Mouse (Mus musculus): Measurements from ENCODE around the gene Fam222b. TPM values are rescaled to one million over a fixed set of nuclear protein-coding genes. Genes with fewer than 3 reads are reported as not detected.

Gene Fam222b
- polyA plus RNA-seq, 1 experiment: 15.7 TPM

Other genes starting within 250 kb of the Fam222b start
- 7.4 and 9.6 TPM in 2 replicates for gene Pipox, start 200.6 kb upstream of the Fam222b start, polyA plus RNA-seq (2012; rRNA removed)
- 1.2 and 1.3 TPM in 2 replicates for gene Sez6, start 163.9 kb upstream of the Fam222b start, polyA plus RNA-seq (2012; rRNA removed)
- 33.5 and 45.5 TPM in 2 replicates for gene Phf12, start 111.9 kb upstream of the Fam222b start, polyA plus RNA-seq (2012; rRNA removed)
- gene Dhrs13, start 62.4 kb upstream of the Fam222b start, polyA plus RNA-seq (2012; rRNA removed): 3.3 TPM in 2 replicates
- gene Flot2, start 56.7 kb upstream of the Fam222b start, polyA plus RNA-seq (2012; rRNA removed): 97.0 and 123 TPM in 2 replicates
- 26.2 and 33.1 TPM in 2 replicates for gene Eral1, start 14.3 kb upstream of the Fam222b start, polyA plus RNA-seq (2012; rRNA removed)
- 34.7 and 38.2 TPM in 2 replicates for gene Traf4, start 70.9 kb downstream of the Fam222b start, polyA plus RNA-seq (2012; rRNA removed)
- gene Nek8, start 82.0 kb downstream of the Fam222b start, polyA plus RNA-seq (2012; rRNA removed): 17.3 and 19.3 TPM in 2 replicates
- gene Tlcd1, start 82.1 kb downstream of the Fam222b start, polyA plus RNA-seq (2012; rRNA removed): 128 and 143 TPM in 2 replicates
- gene Rpl23a, start 88.9 kb downstream of the Fam222b start, polyA plus RNA-seq (2012; rRNA removed): 284 and 314 TPM in 2 replicates
- 78.6 and 114 TPM in 2 replicates for gene Rab34, start 93.8 kb downstream of the Fam222b start, polyA plus RNA-seq (2012; rRNA removed)
- 4.6 and 6.2 TPM in 2 replicates for gene Proca1, start 98.7 kb downstream of the Fam222b start, polyA plus RNA-seq (2012; rRNA removed)
- 161 and 190 TPM in 2 replicates for gene Sdf2, start 151.1 kb downstream of the Fam222b start, polyA plus RNA-seq (2012; rRNA removed)
- 14.8 and 25.0 TPM in 2 replicates for gene Supt6, start 151.3 kb downstream of the Fam222b start, polyA plus RNA-seq (2012; rRNA removed)
- gene 2610507B11Rik, start 167.1 kb downstream of the Fam222b start, polyA plus RNA-seq (2012; rRNA removed): 99.8 and 106 TPM in 2 replicates
- 0.13 and 0.20 TPM in 2 replicates for gene BC030499, start 196.2 kb downstream of the Fam222b start, polyA plus RNA-seq (2012; rRNA removed)
- 1.2 and 1.4 TPM in 2 replicates for gene Spag5, start 206.9 kb downstream of the Fam222b start, polyA plus RNA-seq (2012; rRNA removed)
- 34.4 and 59.8 TPM in 2 replicates for gene Aldoc, start 228.3 kb downstream of the Fam222b start, polyA plus RNA-seq (2012; rRNA removed)
- 69.5 and 94.1 TPM in 2 replicates for gene Pigs, start 233.8 kb downstream of the Fam222b start, polyA plus RNA-seq (2012; rRNA removed)
- 84.3 and 193 TPM in 2 replicates for gene Unc119, start 248.8 kb downstream of the Fam222b start, polyA plus RNA-seq (2012; rRNA removed)

Data from gonadal fat pad, adult 2 months (tissue).